Mouse (Mus musculus) embryonic fibroblast, embryonic 13.5 days (primary cell): ENCODE measurements around the gene Bpnt1.

Experiments
- CTCF ChIP-seq: IDR thresholded peaks from 2 replicates; pipeline ENCODE4 v1.5.1; 2011; ENCODE audit warnings: mild to moderate bottlenecking, control low read depth, low read length, moderate library complexity, borderline replicate concordance; ENCODE audit not compliant: insufficient read depth
- POLR2A ChIP-seq: IDR thresholded peaks from 2 replicates; pipeline ENCODE4 v1.6.1; 2011; ENCODE audit warnings: low read depth, mild to moderate bottlenecking, control low read depth, low read length, moderate library complexity

- TF ChIP-seq POLR2A: no peak
- no peak for TF ChIP-seq CTCF
These were observed 44.4 kb downstream of the Bpnt1 start for GRCm38 (mm10) chr1:185376390-185376789.
